8 mouse cellular contexts compared by ENCODE assay signal in genomic region chr12:69297411-69298150, GRCm38 (mm10). TPM values are rescaled to one million over a fixed set of nuclear protein-coding genes. Genes with fewer than 3 reads are reported as not detected.
DNase-seq lines count a peak whose midpoint lies in the region; ATAC-seq lines count a peak whose summit lies in the region.

No protein-coding gene starts in this region.

- no peaks in the 10 kb centered on the region for H3K27me3 ChIP-seq in lung, embryonic 16.5 days (ENCODE audit: control insufficient read depth, insufficient read depth, low read depth, low read length)
- H3K27me3 ChIP-seq in embryonic facial prominence, embryonic 11.5 days (ENCODE audit: control insufficient read depth, insufficient read depth, low read length), result no peaks in the 10 kb centered on the region
- H3K27me3 ChIP-seq in intestine, embryonic 14.5 days (replicated peaks; ENCODE audit: control insufficient read depth, insufficient read depth, low read length), result no peaks in the 10 kb centered on the region
- H3K27me3 ChIP-seq in neural tube, embryonic 13.5 days, result no peaks in the 10 kb centered on the region

- H3K4me3 ChIP-seq in lung, embryonic 16.5 days (ENCODE audit: low read length), result peak overlapping the region; percentile 93
- peak overlapping the region; percentile 95 for H3K4me3 ChIP-seq in embryonic facial prominence, embryonic 11.5 days (ENCODE audit: low read depth, low read length)
- H3K4me3 ChIP-seq in intestine, embryonic 14.5 days (ENCODE audit: low read depth, low read length), result peak overlapping the region; percentile 100
- peak overlapping the region; percentile 87 for H3K4me3 ChIP-seq in neural tube, embryonic 13.5 days

- H3K4me1 ChIP-seq in lung, embryonic 16.5 days (replicated peaks; ENCODE audit: control insufficient read depth, insufficient read depth, low read length), result peaks cover 19% of the 10 kb centered on the region
- H3K4me1 ChIP-seq in embryonic facial prominence, embryonic 11.5 days (ENCODE audit: control insufficient read depth, insufficient read depth, low read length), result no peaks in the 10 kb centered on the region; the same call in 1 of the 2 replicates
- peaks cover 23% of the 10 kb centered on the region for H3K4me1 ChIP-seq in intestine, embryonic 14.5 days (replicated peaks; ENCODE audit: control insufficient read depth, insufficient read depth, low read length)
- peaks cover 32% of the 10 kb centered on the region for H3K4me1 ChIP-seq in neural tube, embryonic 13.5 days (replicated peaks)

- H3K36me3 ChIP-seq in lung, embryonic 16.5 days (ENCODE audit: control insufficient read depth, insufficient read depth, low read length), result peaks cover 6% of the 10 kb centered on the region
- H3K36me3 ChIP-seq in embryonic facial prominence, embryonic 11.5 days (replicated peaks; ENCODE audit: control insufficient read depth, insufficient read depth, low read depth, low read length), result no peaks in the 10 kb centered on the region; the same call in 1 of the 2 replicates
- peaks cover 27% of the 10 kb centered on the region for H3K36me3 ChIP-seq in intestine, embryonic 14.5 days (ENCODE audit: control insufficient read depth, insufficient read depth, low read length)
- peaks cover 37% of the 10 kb centered on the region for H3K36me3 ChIP-seq in neural tube, embryonic 13.5 days

- 14% methylated on average over 20 of the region's 20 CpGs for WGBS in lung, embryonic 16.5 days
- WGBS in embryonic facial prominence, embryonic 11.5 days, result 21% methylated on average over 20 of the region's 20 CpGs
- 17% methylated on average over 20 of the region's 20 CpGs for WGBS in intestine, embryonic 14.5 days
- WGBS in neural tube, embryonic 13.5 days, result 17% methylated on average over 20 of the region's 20 CpGs

- no peak for DNase-seq in lung, postnatal 25 days (ENCODE audit: low spot score)
- peak; percentile 35 for DNase-seq in embryonic facial prominence, embryonic 11.5 days (ENCODE audit: low spot score)
- no peak for DNase-seq in intestine, embryonic 14.5 days (ENCODE audit: low spot score)
- DNase-seq in cerebellum, postnatal 10 days, result no peak
- no peak for DNase-seq in cerebellum, adult 11 months
- DNase-seq in urinary bladder, adult 18-20 months (ENCODE audit: low spot score in 2 of 2), result no peak

- no peaks in the 10 kb centered on the region for H3K9me3 ChIP-seq in lung, embryonic 16.5 days (ENCODE audit: control insufficient read depth, low read length)
- H3K9me3 ChIP-seq in embryonic facial prominence, embryonic 11.5 days (replicated peaks; ENCODE audit: control insufficient read depth, low read length), result no peaks in the 10 kb centered on the region
- no peaks in the 10 kb centered on the region for H3K9me3 ChIP-seq in intestine, embryonic 14.5 days (ENCODE audit: control insufficient read depth, low read length)
- no peaks in the 10 kb centered on the region for H3K9me3 ChIP-seq in neural tube, embryonic 13.5 days

- peak overlapping the region; percentile 78 for H3K4me2 ChIP-seq in lung, embryonic 16.5 days (ENCODE audit: low read depth, low read length)
- H3K4me2 ChIP-seq in embryonic facial prominence, embryonic 11.5 days (ENCODE audit: low read depth, low read length), result peak overlapping the region; percentile 71
- peak overlapping the region; percentile 77 for H3K4me2 ChIP-seq in intestine, embryonic 14.5 days (ENCODE audit: low read length)
- H3K4me2 ChIP-seq in neural tube, embryonic 13.5 days, result peak overlapping the region; percentile 83

- H3K27ac ChIP-seq in lung, embryonic 16.5 days (ENCODE audit: low read length), result peak overlapping the region; percentile 93
- peak overlapping the region; percentile 96; the same call in 1 of the 2 replicates for H3K27ac ChIP-seq in embryonic facial prominence, embryonic 11.5 days (replicated peaks; ENCODE audit: low read depth, low read length)
- H3K27ac ChIP-seq in intestine, embryonic 14.5 days (ENCODE audit: low read depth), result peak overlapping the region; percentile 96
- H3K27ac ChIP-seq in neural tube, embryonic 13.5 days (replicated peaks), result peak overlapping the region; percentile 96

- peak overlapping the region; percentile 96 for H3K9ac ChIP-seq in lung, embryonic 16.5 days (ENCODE audit: low read length)
- peak overlapping the region; percentile 99 for H3K9ac ChIP-seq in embryonic facial prominence, embryonic 11.5 days (replicated peaks; ENCODE audit: low read length)
- H3K9ac ChIP-seq in intestine, embryonic 14.5 days (ENCODE audit: low read length), result peak overlapping the region; percentile 98
- H3K9ac ChIP-seq in neural tube, embryonic 13.5 days, result peak overlapping the region; percentile 97

- ATAC-seq in lung, embryonic 16.5 days (ENCODE audit: low read depth), result no peak
- ATAC-seq in embryonic facial prominence, embryonic 11.5 days (replicated peaks; ENCODE audit: insufficient number of reproducible peaks, low FRiP score, low TSS enrichment, low read depth), result no peak
- ATAC-seq in intestine, embryonic 14.5 days (replicated peaks; ENCODE audit: low FRiP score, low TSS enrichment, low read depth), result no peak
- ATAC-seq in neural tube, embryonic 13.5 days (ENCODE audit: low read depth), result no peak

RNA-seq across cellular contexts. Expression of gene Klhdc2, which starts 1.1 kb away (rescaled TPM):
- 98.4 and 103 TPM in 2 replicates for polyA plus RNA-seq in lung, embryonic 16.5 days (2015; fragmentation: Nextera tagmentation; extraction: Ambion mirVana)
- 235 and 241 TPM in 2 replicates for polyA plus RNA-seq in embryonic facial prominence, embryonic 11.5 days (2014; fragmentation: Nextera tagmentation; extraction: Ambion mirVana)
- polyA plus RNA-seq in intestine, embryonic 14.5 days (2014; fragmentation: Nextera tagmentation; extraction: Ambion mirVana), result 120 and 133 TPM in 2 replicates
- polyA plus RNA-seq in neural tube, embryonic 13.5 days (2015; fragmentation: Nextera tagmentation; extraction: Ambion mirVana), result 293 and 300 TPM in 2 replicates

RNA-seq across cellular contexts. Expression of gene Klhdc1, which starts 56.6 kb away (rescaled TPM):
- polyA plus RNA-seq in lung, embryonic 16.5 days (2015; fragmentation: Nextera tagmentation; extraction: Ambion mirVana), result 6.2 and 7.8 TPM in 2 replicates
- polyA plus RNA-seq in embryonic facial prominence, embryonic 11.5 days (2014; fragmentation: Nextera tagmentation; extraction: Ambion mirVana), result 3.4 and 4.6 TPM in 2 replicates
- polyA plus RNA-seq in intestine, embryonic 14.5 days (2014; fragmentation: Nextera tagmentation; extraction: Ambion mirVana), result 7.3 and 7.4 TPM in 2 replicates
- polyA plus RNA-seq in neural tube, embryonic 13.5 days (2015; fragmentation: Nextera tagmentation; extraction: Ambion mirVana), result 8.4 and 9.8 TPM in 2 replicates

RNA-seq across cellular contexts. Expression of gene Nemf, which starts 59.4 kb away (rescaled TPM):
- polyA plus RNA-seq in lung, embryonic 16.5 days (2015; fragmentation: Nextera tagmentation; extraction: Ambion mirVana), result 85.9 and 86.9 TPM in 2 replicates
- 77.4 and 89.8 TPM in 2 replicates for polyA plus RNA-seq in embryonic facial prominence, embryonic 11.5 days (2014; fragmentation: Nextera tagmentation; extraction: Ambion mirVana)
- 69.1 and 78.7 TPM in 2 replicates for polyA plus RNA-seq in intestine, embryonic 14.5 days (2014; fragmentation: Nextera tagmentation; extraction: Ambion mirVana)
- 96.5 and 100 TPM in 2 replicates for polyA plus RNA-seq in neural tube, embryonic 13.5 days (2015; fragmentation: Nextera tagmentation; extraction: Ambion mirVana)
